Mouse (Mus musculus): ENCODE results near the gene Ddx41.
A peak's percentile ranks its signal among the peaks of the same experiment; 100 is the strongest.

The Ddx41 gene

DNA sequence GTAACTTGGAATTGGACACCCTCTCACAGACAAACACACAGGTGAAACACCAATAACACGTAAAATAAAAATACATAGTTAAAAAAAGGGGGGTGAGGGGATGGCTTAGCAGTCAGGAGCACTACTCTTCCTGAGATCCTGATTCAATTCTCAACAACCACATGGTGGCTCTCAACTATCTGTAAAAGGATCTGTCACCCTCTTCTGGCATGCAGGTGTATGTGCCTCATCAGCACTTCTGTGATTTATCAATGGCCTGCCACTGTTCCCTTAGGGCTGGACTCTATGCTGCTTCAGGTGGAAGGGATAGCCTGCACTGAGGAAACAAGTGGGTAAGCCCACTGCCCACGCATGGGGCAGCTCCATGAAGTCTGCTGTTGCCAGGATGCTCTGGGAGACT is 4.5 kb upstream of the Ddx41 start:
- peak in 1 of 2 experiments; percentile 54 for DNase-seq

GRCm38 (mm10) chr13:55535796-55536193 is 663 bp downstream of the Ddx41 start:
- DNase-seq: no peak

DNA sequence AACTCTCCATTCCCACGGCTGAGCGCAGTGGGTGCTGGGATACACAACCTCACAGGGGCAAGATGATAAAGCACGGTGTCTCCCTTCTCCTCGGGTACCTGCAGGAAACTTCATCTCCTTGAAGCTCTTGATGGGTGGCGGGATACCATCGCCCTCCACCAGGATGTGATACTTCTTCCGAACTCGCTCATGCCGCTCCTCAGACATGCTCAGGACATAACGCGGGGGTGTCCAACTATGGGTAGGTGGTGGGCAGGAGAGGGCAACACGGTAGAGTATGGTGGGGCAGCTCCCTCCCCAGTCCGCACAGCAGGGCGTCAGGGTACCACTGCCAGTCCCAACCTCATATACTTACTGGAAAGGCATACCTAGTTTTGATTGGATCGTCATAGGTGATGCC is 1.3 kb downstream of the Ddx41 start:
- no peak for DNase-seq

- DNase-seq: peak; percentile 43 to 59
Observed at GRCm38 (mm10) chr13:55529198-55529915, 7.1 kb downstream of the Ddx41 start, which contains the start of gene Dok3. Dok3 (minus strand) TSS chr13:55529296.

GRCm38 (mm10) chr13:55527834-55528772 is 8.4 kb downstream of the Ddx41 start:
- no peak for DNase-seq

- DNase-seq: no peak
Observed at GRCm38 (mm10) chr13:55527212-55527611, 9.2 kb downstream of the Ddx41 start.

DNA sequence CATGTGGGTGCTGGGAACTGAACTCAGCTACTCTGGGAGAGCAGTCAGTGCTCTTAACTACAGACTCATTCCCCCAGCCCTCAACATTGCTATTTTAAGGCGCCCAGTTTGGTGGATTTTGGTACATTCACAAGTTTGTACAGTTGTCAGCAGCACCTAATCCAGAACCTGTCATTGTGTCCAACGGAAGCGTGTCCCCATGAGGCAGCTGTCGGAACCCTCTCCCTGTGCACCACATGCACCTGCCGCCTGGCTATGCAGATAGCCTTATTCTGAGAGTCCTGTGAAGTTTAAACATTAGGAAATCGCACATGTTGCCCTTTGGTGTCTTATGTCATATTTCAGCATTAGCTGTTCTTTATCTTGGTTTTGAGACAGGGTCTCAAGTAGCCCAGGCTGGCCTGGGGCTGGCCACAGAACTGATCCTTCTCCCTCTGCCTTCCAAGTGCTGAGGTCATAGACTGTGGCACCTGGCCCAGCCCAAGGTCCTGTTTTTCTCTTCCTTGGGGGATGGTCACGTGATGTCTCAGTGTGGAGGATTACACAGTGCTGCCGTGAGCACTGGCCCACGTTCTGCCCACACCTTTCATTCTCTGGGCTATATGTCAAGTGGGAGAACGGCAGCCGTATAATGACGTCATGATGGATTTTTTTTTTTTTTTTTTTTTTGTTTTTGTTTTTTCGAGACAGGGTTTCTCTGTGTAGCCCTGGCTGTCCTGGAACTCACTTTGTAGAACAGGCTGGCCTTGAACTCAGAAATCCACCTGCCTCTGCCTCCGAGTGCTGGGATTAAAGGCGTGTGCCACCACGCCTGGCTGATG is 10.5 kb downstream of the Ddx41 start:
- DNase-seq: no peak

DNA sequence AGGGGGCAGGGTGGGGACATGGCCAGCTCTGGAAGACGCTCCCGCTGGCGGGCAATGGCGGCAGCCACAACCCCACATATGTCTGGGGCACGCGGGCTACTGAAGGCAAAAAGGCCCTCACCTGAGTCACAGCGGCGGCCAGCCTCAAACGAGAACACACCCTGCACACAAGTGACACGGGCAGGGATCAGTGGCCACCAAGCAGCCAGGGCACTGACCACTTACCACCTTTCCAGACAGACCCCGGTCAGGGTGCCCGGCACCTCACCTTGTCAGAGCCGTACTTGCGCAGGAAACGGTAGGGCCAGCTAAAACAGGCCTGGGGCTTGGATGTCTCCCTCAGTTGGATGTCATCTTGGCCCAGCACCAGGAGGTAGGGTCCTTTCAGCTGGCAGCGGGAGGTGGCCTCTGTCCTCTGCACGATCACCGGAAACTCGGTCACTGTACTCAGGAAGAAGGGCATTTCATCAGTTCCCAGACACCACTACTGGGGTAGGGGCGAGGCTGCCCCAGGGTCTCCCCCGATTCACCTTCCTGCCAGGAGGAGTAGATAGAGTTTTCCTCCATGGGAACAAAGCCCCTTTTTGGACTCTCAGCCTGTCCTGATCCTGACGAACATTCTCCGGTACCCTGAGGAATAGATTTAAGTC is 12.4 kb downstream of the Ddx41 start:
- no peak for DNase-seq

GRCm38 (mm10) chr13:55523278-55523677 is 13.2 kb downstream of the Ddx41 start:
- peak; percentile 66 to 82 for DNase-seq

DNA sequence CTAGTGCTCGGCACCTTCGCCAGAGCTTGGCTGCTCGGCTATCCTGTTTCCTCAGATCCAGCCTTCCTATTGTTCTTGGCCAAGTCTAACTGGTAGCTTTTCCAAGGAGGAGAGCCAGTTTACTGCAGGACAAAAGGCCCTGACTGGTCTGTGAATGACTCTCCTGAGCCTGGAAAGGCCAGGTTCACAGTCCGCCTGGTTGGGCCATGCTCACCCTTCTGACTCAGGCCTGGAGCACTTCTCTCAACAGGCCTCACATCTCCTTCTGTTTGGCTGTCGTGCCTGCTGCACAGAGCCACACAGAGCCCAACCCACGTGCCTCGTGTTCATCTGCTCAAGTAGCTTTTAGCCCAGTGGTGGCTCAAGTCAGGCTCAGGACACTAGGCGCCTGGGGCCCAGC is 13.7 kb downstream of the Ddx41 start:
- DNase-seq: peak in 1 of 2 experiments; percentile 25

DNA sequence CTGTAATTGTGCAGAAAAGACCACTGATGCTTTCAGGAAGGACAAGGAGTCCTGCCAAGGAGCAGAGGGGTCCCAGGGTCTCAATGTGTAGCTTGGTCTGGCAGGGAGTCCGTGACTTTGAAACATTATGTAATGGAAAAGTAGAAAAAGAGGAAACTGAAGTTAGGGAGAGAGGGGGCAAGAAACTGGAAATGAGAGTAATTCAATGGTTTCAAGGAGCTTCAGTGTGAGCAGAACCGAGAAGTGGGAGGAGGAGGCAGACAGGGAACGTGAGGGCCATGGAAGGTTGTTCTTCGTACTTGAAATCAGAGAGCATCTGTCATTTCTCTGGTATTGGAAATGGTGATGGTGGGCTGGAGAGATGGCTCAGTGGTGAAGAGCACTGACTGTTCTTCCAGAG is 16.9 kb downstream of the Ddx41 start:
- DNase-seq: no peak

- DNase-seq: peak; percentile 94
Observed at GRCm38 (mm10) chr13:55516955-55517354, 19.5 kb downstream of the Ddx41 start.

DNA sequence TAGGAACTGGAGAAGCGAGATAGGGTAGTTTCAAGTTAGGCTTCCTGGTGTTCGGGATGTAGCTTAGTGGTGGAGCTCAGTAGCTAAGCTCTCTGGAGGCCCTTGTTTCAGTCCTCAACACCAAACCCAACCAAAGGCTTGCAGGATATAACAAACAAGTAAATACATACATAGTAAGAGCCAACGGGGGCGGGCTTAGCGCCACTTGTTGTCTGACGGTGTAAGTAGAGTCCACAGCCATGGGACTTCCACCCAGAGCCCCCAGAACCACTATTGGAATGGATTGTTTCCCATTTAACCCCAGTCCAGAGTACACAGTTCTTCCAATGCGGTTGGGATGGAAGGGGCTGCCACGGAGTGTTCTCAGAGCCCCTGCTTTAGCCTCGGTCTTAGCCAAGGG is 22.6 kb downstream of the Ddx41 start:
- no peak for DNase-seq

- DNase-seq: peak; percentile 95 to 96
Observed at GRCm38 (mm10) chr13:55513111-55513748, 23.2 kb downstream of the Ddx41 start, which contains the start of gene Pdlim7. Pdlim7 (minus strand) TSS chr13:55513676.

GRCm38 (mm10) chr13:55512379-55513031 is 24.0 kb downstream of the Ddx41 start:
- DNase-seq: peak; percentile 72 to 84

GRCm38 (mm10) chr13:55511492-55511861 is 25.0 kb downstream of the Ddx41 start:
- DNase-seq: no peak

DNA sequence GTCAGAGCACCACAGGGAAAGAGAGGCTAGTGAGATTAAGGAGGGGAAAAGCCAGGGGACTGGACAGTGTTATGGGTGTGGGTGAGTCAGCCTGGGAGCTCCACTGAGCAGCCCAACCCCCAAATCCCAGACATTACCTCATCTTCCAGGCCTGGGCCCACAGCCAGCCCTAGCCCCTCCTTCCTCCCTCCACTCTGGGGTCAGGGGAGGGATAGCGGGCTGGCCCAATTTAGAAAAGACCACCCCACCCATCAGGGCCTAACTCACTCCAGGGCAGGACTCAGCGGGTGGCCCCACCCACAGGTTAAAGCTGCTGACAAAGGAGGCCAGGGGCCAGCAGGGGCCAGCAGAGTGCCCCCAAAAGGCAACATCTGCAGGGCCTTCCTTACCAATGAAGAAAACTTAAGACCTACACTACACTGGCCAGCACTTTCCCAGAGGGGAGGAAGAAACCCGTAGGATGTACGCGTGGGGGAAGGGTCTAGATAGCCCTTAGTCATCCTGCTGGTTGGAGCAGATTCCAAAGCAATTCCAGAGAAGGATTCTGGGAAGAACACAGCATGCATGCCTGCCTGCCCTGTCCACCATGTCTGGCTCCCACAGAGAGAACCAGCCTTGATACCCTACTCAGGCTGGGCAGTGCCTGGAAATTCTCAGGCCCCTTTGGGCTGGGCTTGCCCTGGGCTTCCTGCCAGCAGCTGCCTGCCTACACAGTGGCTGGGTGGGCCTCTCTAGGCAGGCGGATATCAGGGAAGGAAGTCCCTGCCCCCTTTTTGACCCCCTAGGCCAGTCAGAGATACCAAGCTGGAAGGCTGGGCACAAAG is 25.6 kb downstream of the Ddx41 start:
- DNase-seq: peak; percentile 82 to 90

GRCm38 (mm10) chr13:55510332-55510667 is 26.2 kb downstream of the Ddx41 start:
- no peak for DNase-seq

GRCm38 (mm10) chr13:55508531-55508930 is 27.9 kb downstream of the Ddx41 start:
- DNase-seq: no peak

DNA sequence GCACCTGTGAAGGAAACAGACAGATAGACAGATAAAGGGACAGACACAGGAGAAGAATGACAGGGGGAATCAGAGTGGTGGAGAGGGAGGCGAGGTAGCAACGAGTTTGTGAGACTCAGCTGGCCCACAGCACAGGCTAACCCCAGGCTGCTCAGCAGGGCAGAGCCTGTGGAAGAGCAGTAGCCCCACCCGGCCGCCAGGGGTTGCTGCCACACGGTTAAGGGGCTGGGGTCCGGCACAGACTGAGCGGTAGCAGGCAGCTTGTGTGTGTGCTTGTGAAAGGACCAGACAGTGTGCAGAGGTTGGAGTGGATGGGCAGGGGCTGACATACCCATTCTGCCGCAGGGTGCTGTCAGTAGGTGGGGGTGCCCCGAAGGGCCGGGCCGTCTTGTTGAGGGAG is 28.6 kb downstream of the Ddx41 start:
- DNase-seq: no peak

- DNase-seq: no peak
Observed at GRCm38 (mm10) chr13:55506697-55507096, 29.8 kb downstream of the Ddx41 start.
